Mouse (Mus musculus) stomach, embryonic 14.5 days (tissue): ENCODE results near the gene Cmtm1. TPM values are rescaled to one million over a fixed set of nuclear protein-coding genes. Genes with fewer than 3 reads are reported as not detected.

Experiments
- ATAC-seq: fragments of 200-750 bp; cut with Nextera tagmentation; 2 replicates; pipeline ENCODE4 v1.8.0; 2017; ENCODE audit warnings: low read depth, moderate TSS enrichment; ENCODE audit not compliant: insufficient number of reproducible peaks, insufficient read depth, low FRiP score
- H3K27ac ChIP-seq: fragments of 300-500 bp; sonication (generic); 2 replicates; pipeline ENCODE4 v1.5.1; 2014; ENCODE audit warnings: mild to moderate bottlenecking, low read length, moderate library complexity, mixed read lengths
- H3K27me3 ChIP-seq: fragments of 300-500 bp; sonication (generic); 2 replicates; pipeline ENCODE4 v1.6.1; 2014; ENCODE audit warnings: low read length, control low read depth, mixed read lengths; ENCODE audit not compliant: control insufficient read depth, insufficient read depth
- H3K36me3 ChIP-seq: fragments of 300-500 bp; sonication (generic); 2 replicates; pipeline ENCODE4 v1.6.1; 2014; ENCODE audit warnings: mild to moderate bottlenecking, control low read depth, low read length, moderate library complexity, mixed read lengths; ENCODE audit not compliant: control insufficient read depth, insufficient read depth
- H3K4me1 ChIP-seq: fragments of 300-500 bp; sonication (generic); 2 replicates; pipeline ENCODE4 v1.6.1; 2014; ENCODE audit warnings: low read length, control low read depth, mixed read lengths; ENCODE audit not compliant: control insufficient read depth, insufficient read depth
- H3K4me2 ChIP-seq: fragments of 300-500 bp; sonication (generic); replicated peaks from 2 replicates; pipeline ENCODE4 v1.6.1; 2014; ENCODE audit warnings: low read depth, low read length, control low read depth
- H3K4me3 ChIP-seq: fragments of 300-500 bp; sonication (generic); 2 replicates; pipeline ENCODE4 v1.5.1; 2014; ENCODE audit warnings: low read depth, low read length, control low read depth
- H3K9ac ChIP-seq: fragments of 300-500 bp; sonication (generic); replicated peaks from 2 replicates; pipeline ENCODE4 v1.6.1; 2014; ENCODE audit warnings: low read depth, mild to moderate bottlenecking, control low read depth, low read length, moderate library complexity, mixed read lengths
- H3K9me3 ChIP-seq: fragments of 300-500 bp; sonication (generic); 2 replicates; pipeline ENCODE4 v1.6.1; 2016; ENCODE audit warnings: low read depth, low read length, control low read depth; ENCODE audit not compliant: control insufficient read depth
- WGBS: fragments of 180-500 bp; shearing (Covaris S2); extraction: QIAGEN DNeasy Blood & Tissue Kit; methylation state at CpG from one replicate; pipeline ENCODE4 v1.1.7; 2014; 5-methylcytosine and 5-hydroxymethylcytosine counted together
- polyA plus RNA-seq: library from polyadenylated mRNA; unstranded; fragments of >200 nt; fragmentation: Nextera tagmentation; extraction: Ambion mirVana; gene quantifications from 2 replicates; pipeline ENCODE4 v1.2.1, GENCODE M21; 2014

Cmtm1 gene
- polyA plus RNA-seq, 1 experiment from 2014 or later, result not detected

DNA sequence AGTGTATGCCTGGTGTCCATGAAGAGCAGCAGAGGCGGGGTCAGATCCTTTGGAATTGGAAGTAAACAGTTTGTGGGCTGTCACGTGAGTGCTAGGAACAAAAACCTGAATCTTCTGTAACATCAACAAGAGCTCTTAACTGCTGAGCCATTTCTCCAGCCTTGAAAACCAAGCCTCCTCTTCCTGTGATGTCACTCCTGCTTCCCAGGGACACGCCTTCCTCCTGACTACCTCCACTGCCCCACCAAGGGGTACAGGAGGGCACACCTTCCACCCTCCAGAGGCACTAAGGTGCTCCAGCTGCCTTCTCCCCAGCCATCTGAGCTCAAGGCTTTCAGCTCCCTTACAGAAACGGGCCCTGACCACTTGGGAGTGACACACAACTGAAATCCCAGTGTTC, 63.3 kb downstream of the Cmtm1 start:
- WGBS, result 79% methylated on average over 4 of the region's 4 CpGs
- H3K9ac ChIP-seq, result no peak overlapping the region
- no peak for ATAC-seq
- peaks cover 9% of the 10 kb centered on the region for H3K4me1 ChIP-seq
- peaks cover 5% of the 10 kb centered on the region; the same call in 1 of the 2 replicates for H3K36me3 ChIP-seq
- H3K4me2 ChIP-seq, result no peak overlapping the region
- no peaks in the 10 kb centered on the region for H3K9me3 ChIP-seq
- no peak overlapping the region for H3K27ac ChIP-seq
- H3K27me3 ChIP-seq, result no peaks in the 10 kb centered on the region
- no peak overlapping the region for H3K4me3 ChIP-seq

Other genes with a start within 250 kb of the Cmtm1 start
- 30.2 and 33.1 TPM in 2 replicates for gene Cdh5, start 208.5 kb downstream of the Cmtm1 start, polyA plus RNA-seq
- 1.6 TPM in 2 replicates for gene Bean1, start 139.7 kb downstream of the Cmtm1 start, polyA plus RNA-seq
- gene Tk2, start 61.6 kb downstream of the Cmtm1 start, polyA plus RNA-seq, result 16.1 and 19.8 TPM in 2 replicates
- 46.0 and 53.4 TPM in 2 replicates for gene Cklf, start 59.3 kb downstream of the Cmtm1 start, polyA plus RNA-seq
- not detected in 2 replicates for gene Cmtm2a, start 17.0 kb downstream of the Cmtm1 start, polyA plus RNA-seq
- gene Gm45711, start 64 bp downstream of the Cmtm1 start, polyA plus RNA-seq, result not detected in 2 replicates
- gene Gm11020, start 11.4 kb upstream of the Cmtm1 start, polyA plus RNA-seq, result not detected in 2 replicates
- gene Cmtm2b, start 12.1 kb upstream of the Cmtm1 start, polyA plus RNA-seq, result not detected in 2 replicates
- 154 and 155 TPM in 2 replicates for gene Cmtm3, start 29.3 kb upstream of the Cmtm1 start, polyA plus RNA-seq
- 6.4 and 7.2 TPM in 2 replicates for gene Cmtm4, start 85.7 kb upstream of the Cmtm1 start, polyA plus RNA-seq
- gene Dync1li2, start 132.9 kb upstream of the Cmtm1 start, polyA plus RNA-seq, result 58.4 and 69.2 TPM in 2 replicates
- 0.26 and 0.43 TPM in 2 replicates for gene Terb1, start 199.8 kb upstream of the Cmtm1 start, polyA plus RNA-seq
- 111 and 115 TPM in 2 replicates for gene Nae1, start 224.5 kb upstream of the Cmtm1 start, polyA plus RNA-seq
- 0.55 and 1.6 TPM in 2 replicates for gene Car7, start 224.5 kb upstream of the Cmtm1 start, polyA plus RNA-seq